Mouse (Mus musculus) spleen, adult 18-20 months (tissue): ENCODE results near the gene Irs3.
A peak's percentile ranks its signal among the peaks of the same experiment; 100 is the strongest.

Source experiments
- DNase-seq, 2 experiments: peaks; one replicate each; pipeline ENCODE4 v3.0.0; 2022; ENCODE audit warnings: mixed read lengths in 2 of 2

The Irs3 gene

DNA sequence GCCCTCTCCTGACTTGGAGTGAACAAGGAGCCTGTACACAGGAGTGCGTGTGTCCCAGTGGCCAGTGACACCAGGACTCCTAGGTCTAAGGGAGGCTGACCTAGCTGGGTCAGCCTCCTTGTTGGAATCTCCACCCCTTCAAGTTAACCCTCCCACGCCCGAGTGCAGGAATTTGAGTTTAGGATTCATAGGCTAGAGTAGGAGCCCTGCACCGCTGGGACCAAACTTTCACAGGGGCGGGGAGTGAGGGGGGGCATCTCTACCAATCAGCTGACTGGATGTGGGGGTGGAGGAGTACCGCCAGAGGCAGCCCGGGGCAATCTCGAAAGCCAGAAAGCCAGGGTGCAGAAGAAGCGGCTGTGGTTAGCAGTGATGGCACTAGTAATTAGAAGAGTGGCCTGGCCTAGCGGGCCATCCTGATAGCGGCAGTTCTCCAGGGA lies at the start of gene Irs3:
Gene Irs3 (minus strand): TSS at position 63 of the 440 bp plus-strand sequence.
- DNase-seq = no peak

GRCm38 (mm10) chr5:137694796-137695195 lies 49.3 kb upstream of the Irs3 start:
- DNase-seq = no peak

- no peak for DNase-seq
Measured at GRCm38 (mm10) chr5:137691881-137692280, 46.4 kb upstream of the Irs3 start.

DNA sequence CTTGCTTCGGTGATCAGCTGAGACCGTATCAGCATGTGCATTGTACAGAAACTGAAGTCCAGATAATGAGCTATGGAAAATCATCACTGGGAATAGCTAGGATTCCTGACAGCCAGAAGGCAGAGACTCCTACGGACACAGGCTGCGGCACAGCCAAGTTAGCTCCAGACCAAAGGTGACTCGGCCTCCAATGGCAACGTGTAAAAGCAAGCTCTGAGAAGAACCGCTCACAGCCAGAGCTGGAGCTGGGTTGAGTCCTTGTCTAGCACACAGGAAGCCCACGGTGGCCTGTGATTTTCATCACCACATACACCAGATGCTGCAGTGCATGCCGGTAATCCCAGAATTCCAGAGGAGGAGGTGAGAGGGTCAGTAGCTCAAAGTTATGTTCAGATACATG lies 45.0 kb upstream of the Irs3 start:
- DNase-seq = no peak

DNA sequence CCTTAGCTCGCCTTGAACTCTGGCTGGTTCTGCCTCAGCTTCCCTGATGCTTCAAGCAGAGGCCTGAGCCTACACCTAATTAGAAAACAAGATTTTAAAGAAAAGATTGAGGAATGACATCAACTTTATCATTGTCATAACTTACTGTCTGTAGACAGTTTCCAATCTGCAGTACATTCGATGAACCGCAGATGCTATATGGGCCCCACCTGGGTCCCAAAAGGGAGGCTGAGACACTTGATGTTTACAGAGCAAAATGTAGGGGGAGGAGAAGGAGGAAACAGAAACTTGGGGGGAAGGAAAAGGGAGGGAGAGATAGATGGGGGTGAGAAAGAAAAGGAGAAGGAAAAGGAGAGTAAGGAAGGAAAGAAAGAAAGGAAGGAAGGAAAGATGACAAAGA lies 44.5 kb upstream of the Irs3 start:
- no peak for DNase-seq

- peak; percentile 19 to 30 for DNase-seq
Measured at GRCm38 (mm10) chr5:137686127-137686790, 40.7 kb upstream of the Irs3 start.

GRCm38 (mm10) chr5:137685653-137686052 lies 40.1 kb upstream of the Irs3 start:
- no peak for DNase-seq

DNA sequence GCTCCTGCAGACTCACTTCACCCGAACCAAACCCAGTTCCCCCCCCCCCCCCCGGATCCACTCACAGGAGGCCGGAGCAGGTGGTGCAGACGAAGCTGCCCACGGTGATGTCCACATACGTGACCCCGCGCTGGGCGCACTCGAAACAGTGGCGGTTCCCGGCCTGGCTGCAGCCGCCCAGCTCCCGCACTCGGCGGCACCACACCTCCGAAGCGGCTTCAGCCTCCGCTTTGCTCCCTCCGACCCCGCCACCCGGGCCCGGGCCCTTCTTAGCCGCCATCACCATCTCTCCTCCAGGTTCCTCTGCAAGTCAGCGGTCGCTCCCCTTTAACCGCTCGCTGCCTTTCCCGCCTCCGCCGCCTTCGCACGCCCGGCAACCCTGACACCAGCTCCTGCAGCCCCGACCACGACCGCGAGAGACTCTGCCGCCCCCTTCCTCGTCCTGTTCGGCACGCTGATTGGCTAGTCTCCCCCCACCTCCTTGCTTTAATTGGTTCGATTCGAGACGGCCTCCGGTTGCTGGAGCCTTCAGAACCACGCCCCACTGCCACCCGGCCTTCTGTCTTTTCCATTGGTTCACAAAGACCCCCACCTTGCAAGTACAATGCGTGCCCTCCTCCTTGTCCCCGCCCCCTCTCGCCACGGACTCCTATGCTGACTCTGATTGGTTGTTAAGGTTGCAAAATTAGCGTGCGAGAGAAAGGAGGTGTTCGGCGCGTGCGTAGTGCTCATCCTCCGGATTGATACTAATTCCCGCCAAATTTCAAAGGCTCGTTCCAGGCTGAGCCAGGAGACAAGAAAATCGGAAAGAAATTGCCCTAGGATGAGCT lies 39.0 kb upstream of the Irs3 start, which contains the start of gene Agfg2:
Gene Agfg2 (minus strand): TSS at position 433 of the 830 bp plus-strand sequence.
- peak; percentile 95 to 98 for DNase-seq

- peak in 1 of 2 experiments; percentile 14 for DNase-seq
Measured at GRCm38 (mm10) chr5:137683388-137684293, 38.1 kb upstream of the Irs3 start.

DNA sequence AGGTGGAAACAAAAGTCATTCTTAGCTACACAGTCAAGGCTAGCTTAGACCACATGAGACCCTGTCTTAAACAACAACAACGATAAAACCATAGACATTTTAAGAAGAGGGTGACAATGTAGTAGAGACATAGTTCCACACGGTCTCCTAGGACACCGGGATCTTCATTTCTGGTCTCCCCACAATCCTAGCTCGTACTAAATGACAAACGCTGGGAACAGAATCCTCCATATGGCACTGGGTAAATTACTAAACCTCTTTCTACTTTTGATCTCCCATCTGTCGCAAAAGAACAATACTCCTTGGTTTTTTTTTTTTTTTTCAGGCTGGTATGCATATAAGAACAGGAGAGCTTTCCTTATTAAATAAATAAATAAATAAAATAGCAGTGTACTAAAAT lies 37.0 kb upstream of the Irs3 start:
- DNase-seq = no peak

DNA sequence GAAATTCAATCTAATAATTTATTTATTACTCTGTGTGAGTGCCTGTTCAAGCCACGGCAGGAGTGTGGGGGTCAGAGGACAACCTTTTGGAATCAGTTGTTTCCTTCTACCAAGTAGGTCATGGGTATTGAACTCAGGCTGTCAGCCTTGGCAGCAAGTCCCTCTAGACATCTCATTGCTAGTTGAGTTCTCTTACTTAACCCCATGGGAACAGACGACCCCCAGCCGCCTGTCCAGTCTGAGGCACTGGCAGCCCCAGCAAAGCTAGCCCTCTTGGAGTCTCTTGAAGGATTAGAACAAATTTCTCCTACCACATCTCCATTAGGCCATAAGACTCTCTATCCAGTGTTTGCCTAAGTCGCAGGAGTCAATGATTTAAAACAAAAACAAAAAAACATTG lies 34.2 kb upstream of the Irs3 start:
- DNase-seq = no peak

GRCm38 (mm10) chr5:137678736-137679135 lies 33.2 kb upstream of the Irs3 start:
- DNase-seq = no peak

- DNase-seq = no peak
Measured at GRCm38 (mm10) chr5:137677859-137678258, 32.3 kb upstream of the Irs3 start.

- DNase-seq = no peak
Measured at GRCm38 (mm10) chr5:137674786-137675185, 29.3 kb upstream of the Irs3 start.

GRCm38 (mm10) chr5:137673015-137673414 lies 27.5 kb upstream of the Irs3 start:
- DNase-seq = no peak

DNA sequence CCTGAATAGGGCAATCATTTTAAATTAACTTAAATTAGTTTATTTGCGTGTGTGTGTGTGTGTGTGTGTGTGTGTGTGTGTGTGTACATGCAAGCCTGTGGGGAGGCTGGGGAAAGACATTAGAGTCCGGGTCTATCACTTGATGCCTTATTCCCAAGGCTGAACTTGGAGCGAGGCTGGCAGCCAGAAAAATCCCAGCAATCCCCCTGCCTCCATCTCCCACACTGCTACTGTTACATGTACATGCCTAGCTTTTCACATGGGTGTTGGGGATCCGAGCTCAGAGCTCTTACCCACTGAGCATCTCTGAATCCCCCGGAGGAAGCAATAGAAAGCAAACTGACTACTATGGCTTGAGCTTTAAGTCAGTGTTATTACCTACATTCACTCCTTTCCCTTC lies 26.8 kb upstream of the Irs3 start:
- DNase-seq = no peak

- DNase-seq = no peak
Measured at GRCm38 (mm10) chr5:137671443-137672240, 26.1 kb upstream of the Irs3 start.

- DNase-seq = no peak
Measured at GRCm38 (mm10) chr5:137670240-137670639, 24.7 kb upstream of the Irs3 start.

DNA sequence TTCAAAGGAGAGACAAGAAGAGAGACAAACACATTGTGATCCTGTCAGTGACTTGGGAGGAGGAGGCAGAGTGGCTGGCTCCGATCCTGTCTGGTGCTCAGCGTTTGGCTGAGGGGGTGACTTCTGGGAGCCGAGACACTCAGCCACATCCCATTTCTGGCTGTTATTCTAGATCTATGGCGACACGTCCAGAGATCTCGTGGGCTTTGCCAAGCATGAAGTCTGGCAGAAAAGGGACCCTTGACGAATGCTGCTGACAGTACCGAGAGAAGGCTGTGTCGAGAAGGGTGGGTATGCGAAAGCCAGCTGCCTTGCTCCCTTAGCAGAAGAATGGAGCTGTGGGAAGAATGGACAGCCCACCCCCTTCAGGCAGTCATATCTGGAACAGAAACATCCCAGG lies 23.5 kb upstream of the Irs3 start:
- no peak for DNase-seq

DNA sequence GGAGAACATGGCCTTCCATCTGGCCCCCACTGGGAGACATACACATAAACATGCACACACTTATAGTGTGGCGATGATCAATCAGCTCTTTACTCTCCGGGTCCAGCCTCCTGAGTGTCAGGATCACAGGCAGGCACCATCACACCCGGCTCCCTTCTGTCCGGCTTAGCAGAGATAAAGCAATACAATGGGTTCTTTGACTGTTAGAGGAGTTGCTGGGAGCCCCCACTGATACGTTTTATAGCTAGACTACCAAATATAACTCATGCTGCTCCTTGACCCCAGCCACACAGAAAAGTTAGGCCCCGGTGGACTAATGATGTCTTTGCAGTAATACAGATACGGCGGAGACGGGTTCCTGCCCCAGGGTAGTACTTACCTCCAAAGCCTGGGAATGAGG lies 17.5 kb upstream of the Irs3 start:
- no peak for DNase-seq

GRCm38 (mm10) chr5:137660064-137660688 lies 14.7 kb upstream of the Irs3 start:
- DNase-seq = no peak

GRCm38 (mm10) chr5:137656977-137657376 lies 11.5 kb upstream of the Irs3 start:
- peak in 1 of 2 experiments; percentile 59 for DNase-seq
